Mouse (Mus musculus): ENCODE data around the gene Fbll1.

- no peak for TF ChIP-seq GATA1 (IDR thresholded peaks at IDR 0.05; ENCODE audit: low read length)
- no peak for TF ChIP-seq TAL1 (IDR thresholded peaks at IDR 0.05; ENCODE audit: low read length)
Observed at GRCm38 (mm10) chr11:35775606-35776005, 23.1 kb downstream of the Fbll1 start.

Data from erythroblast, embryonic 14.5 days (primary cell).